Mouse (Mus musculus): ENCODE results near the gene Arl4d. TPM values are rescaled to one million over a fixed set of nuclear protein-coding genes. Genes with fewer than 3 reads are reported as not detected.
A peak's percentile ranks its signal among the peaks of the same experiment; 100 is the strongest.

The Arl4d gene
- polyA plus RNA-seq, 1 experiment from 2014 or later = 33.1 TPM

GRCm38 (mm10) chr11:101689701-101690113, 24.4 kb downstream of the Arl4d start:
- Histone ChIP-seq H3K27ac (ENCODE audit: low read length) (no peak overlapping the region), H3K36me3 (ENCODE audit: insufficient read depth, low read length) (no peaks in the 10 kb centered on the region), H3K9me3 (ENCODE audit: low read length) (no peaks in the 10 kb centered on the region), H3K4me1 (ENCODE audit: insufficient read depth, low read depth, low read length) (peaks cover 6% of the 10 kb centered on the region; the same call in 1 of the 2 replicates), H3K4me3 (ENCODE audit: low read depth, low read length) (no peak overlapping the region), H3K27me3 (replicated peaks; ENCODE audit: insufficient read depth, low read length) (no peaks in the 10 kb centered on the region), H3K4me2 (replicated peaks; ENCODE audit: low read depth, low read length) (no peak overlapping the region), H3K9ac (replicated peaks; ENCODE audit: low read depth) (no peak overlapping the region)
- TF ChIP-seq CTCF (IDR thresholded peaks at IDR 0.05) = no peak
- no peak for DNase-seq (ENCODE audit: low spot score)
- no peak for ATAC-seq
- WGBS = 63% methylated on average over 10 of the region's 10 CpGs

GRCm38 (mm10) chr11:101690326-101690725, 25.0 kb downstream of the Arl4d start:
- Histone ChIP-seq H3K4me2 (replicated peaks; ENCODE audit: low read depth, low read length) (no peak overlapping the region), H3K9me3 (ENCODE audit: low read length) (no peaks in the 10 kb centered on the region), H3K9ac (replicated peaks; ENCODE audit: low read depth) (no peak overlapping the region), H3K27me3 (replicated peaks; ENCODE audit: insufficient read depth, low read length) (no peaks in the 10 kb centered on the region), H3K27ac (ENCODE audit: low read length) (no peak overlapping the region), H3K36me3 (ENCODE audit: insufficient read depth, low read length) (no peaks in the 10 kb centered on the region), H3K4me1 (ENCODE audit: insufficient read depth, low read depth, low read length) (peaks cover 7% of the 10 kb centered on the region; the same call in 1 of the 2 replicates), H3K4me3 (ENCODE audit: low read depth, low read length) (no peak overlapping the region)
- WGBS = 71% methylated on average over 5 of the region's 5 CpGs
- TF ChIP-seq EP300 (IDR thresholded peaks at IDR 0.05) = no peak
- no peak for TF ChIP-seq CTCF (IDR thresholded peaks at IDR 0.05)
- ATAC-seq (no peak), DNase-seq (ENCODE audit: low spot score) (no peak)

GRCm38 (mm10) chr11:101695906-101696661, 30.7 kb downstream of the Arl4d start:
- WGBS = 3% methylated on average over 20 of the region's 20 CpGs
- Histone ChIP-seq H3K9ac (replicated peaks; ENCODE audit: low read depth) (no peak overlapping the region), H3K27ac (ENCODE audit: low read length) (peak overlapping the region; percentile 55), H3K4me3 (ENCODE audit: low read depth, low read length) (peak overlapping the region; percentile 8; the same call in 1 of the 2 replicates), H3K36me3 (ENCODE audit: insufficient read depth, low read length) (no peaks in the 10 kb centered on the region), H3K4me1 (ENCODE audit: insufficient read depth, low read depth, low read length) (peaks cover 18% of the 10 kb centered on the region; the same call in 1 of the 2 replicates), H3K27me3 (replicated peaks; ENCODE audit: insufficient read depth, low read length) (no peaks in the 10 kb centered on the region), H3K4me2 (replicated peaks; ENCODE audit: low read depth, low read length) (peak overlapping the region; percentile 49), H3K9me3 (ENCODE audit: low read length) (no peaks in the 10 kb centered on the region)
- ATAC-seq = peak; percentile 48
- peak; percentile 76 for DNase-seq (ENCODE audit: low spot score)
- peak; percentile 48 for TF ChIP-seq EP300 (IDR thresholded peaks at IDR 0.05)
- TF ChIP-seq CTCF (IDR thresholded peaks at IDR 0.05) = no peak

- no peak for DNase-seq (ENCODE audit: low spot score)
- Histone ChIP-seq H3K9me3 (ENCODE audit: low read length) (no peaks in the 10 kb centered on the region), H3K27ac (ENCODE audit: low read length) (no peak overlapping the region), H3K36me3 (ENCODE audit: insufficient read depth, low read length) (no peaks in the 10 kb centered on the region), H3K4me3 (ENCODE audit: low read depth, low read length) (no peak overlapping the region), H3K27me3 (replicated peaks; ENCODE audit: insufficient read depth, low read length) (no peaks in the 10 kb centered on the region), H3K4me1 (ENCODE audit: insufficient read depth, low read depth, low read length) (peaks cover 18% of the 10 kb centered on the region; the same call in 1 of the 2 replicates), H3K9ac (replicated peaks; ENCODE audit: low read depth) (no peak overlapping the region), H3K4me2 (replicated peaks; ENCODE audit: low read depth, low read length) (no peak overlapping the region)
- WGBS = 86% methylated on average over 9 of the region's 9 CpGs
- no peak for TF ChIP-seq CTCF (IDR thresholded peaks at IDR 0.05)
- no peak for TF ChIP-seq EP300 (IDR thresholded peaks at IDR 0.05)
- ATAC-seq = no peak
Observed at GRCm38 (mm10) chr11:101697156-101697861, 32.0 kb downstream of the Arl4d start.

GRCm38 (mm10) chr11:101698114-101698513, 32.8 kb downstream of the Arl4d start:
- H3K4me3 ChIP-seq (ENCODE audit: low read depth, low read length) = no peak overlapping the region
- H3K4me1 ChIP-seq (ENCODE audit: insufficient read depth, low read depth, low read length) = peaks cover 18% of the 10 kb centered on the region; the same call in 1 of the 2 replicates
- H3K9me3 ChIP-seq (ENCODE audit: low read length) = no peaks in the 10 kb centered on the region
- H3K4me2 ChIP-seq (replicated peaks; ENCODE audit: low read depth, low read length) = no peak overlapping the region
- H3K27ac ChIP-seq (ENCODE audit: low read length) = no peak overlapping the region
- TF ChIP-seq CTCF (IDR thresholded peaks at IDR 0.05) = no peak
- no peak for TF ChIP-seq EP300 (IDR thresholded peaks at IDR 0.05)
- ATAC-seq (no peak), DNase-seq (ENCODE audit: low spot score) (no peak)
- H3K9ac ChIP-seq (replicated peaks; ENCODE audit: low read depth) = no peak overlapping the region
- no peaks in the 10 kb centered on the region for H3K36me3 ChIP-seq (ENCODE audit: insufficient read depth, low read length)
- no peaks in the 10 kb centered on the region for H3K27me3 ChIP-seq (replicated peaks; ENCODE audit: insufficient read depth, low read length)

- no peaks in the 10 kb centered on the region for H3K9me3 ChIP-seq (ENCODE audit: low read length)
- peaks cover 18% of the 10 kb centered on the region; the same call in 1 of the 2 replicates for H3K4me1 ChIP-seq (ENCODE audit: insufficient read depth, low read depth, low read length)
- H3K27ac ChIP-seq (ENCODE audit: low read length) = no peak overlapping the region
- H3K27me3 ChIP-seq (replicated peaks; ENCODE audit: insufficient read depth, low read length) = no peaks in the 10 kb centered on the region
- ATAC-seq = no peak
- no peak overlapping the region for H3K4me3 ChIP-seq (ENCODE audit: low read depth, low read length)
- 86% methylated on average over 1 of the region's 1 CpGs for WGBS
- no peak for DNase-seq (ENCODE audit: low spot score)
- no peak overlapping the region for H3K9ac ChIP-seq (replicated peaks; ENCODE audit: low read depth)
- TF ChIP-seq CTCF (IDR thresholded peaks at IDR 0.05) = no peak
- no peak for TF ChIP-seq EP300 (IDR thresholded peaks at IDR 0.05)
- H3K36me3 ChIP-seq (ENCODE audit: insufficient read depth, low read length) = no peaks in the 10 kb centered on the region
- no peak overlapping the region for H3K4me2 ChIP-seq (replicated peaks; ENCODE audit: low read depth, low read length)
Observed at GRCm38 (mm10) chr11:101699556-101699955, 34.2 kb downstream of the Arl4d start.

Data from lung, postnatal 0 days (tissue).